Mouse (Mus musculus) lung, postnatal 4 days (tissue): Measurements from ENCODE around the gene Igf2bp3.

Source experiments
- DNase-seq, 2 experiments: peaks; one replicate each; pipeline ENCODE4 v3.0.0; 2021

Gene Igf2bp3

DNA sequence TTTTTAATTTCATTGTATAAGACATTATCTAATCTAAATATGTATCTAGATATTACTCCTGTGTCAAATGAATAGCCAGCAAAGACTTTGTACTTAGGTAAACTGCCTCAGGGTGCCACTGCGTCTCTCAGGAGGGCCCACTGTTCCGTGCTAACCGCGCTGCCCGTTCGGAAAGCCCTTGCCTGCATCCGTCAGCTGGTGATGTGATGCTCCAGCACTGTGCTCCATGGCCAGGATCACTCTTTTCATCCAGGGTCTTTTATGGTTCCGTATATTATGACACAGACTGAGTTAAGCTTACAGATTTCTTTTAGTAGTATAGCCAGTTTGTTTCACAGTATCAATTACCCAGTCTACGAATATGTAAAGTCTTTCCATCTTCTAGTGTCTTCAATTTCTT lies 82.9 kb downstream of the Igf2bp3 start:
- no peak for DNase-seq

DNA sequence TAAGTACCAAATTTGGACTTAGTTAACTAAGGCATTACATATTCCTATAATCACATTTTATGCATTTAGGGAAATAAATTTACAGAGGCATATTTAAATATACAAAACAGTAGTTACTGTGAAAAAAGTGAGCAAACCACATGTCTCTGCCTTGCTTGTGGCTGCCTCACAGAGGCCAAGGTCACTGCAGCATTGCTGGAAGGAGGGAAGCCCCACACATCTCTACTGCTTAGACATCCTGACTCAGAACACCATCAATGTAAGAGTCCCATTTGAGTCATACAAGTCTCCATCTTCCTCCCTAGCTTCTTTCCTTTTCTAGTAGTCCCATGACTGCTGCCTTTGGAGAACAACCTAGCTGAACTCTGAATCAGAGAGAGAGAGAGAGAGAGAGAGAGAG lies 84.4 kb downstream of the Igf2bp3 start:
- no peak for DNase-seq

DNA sequence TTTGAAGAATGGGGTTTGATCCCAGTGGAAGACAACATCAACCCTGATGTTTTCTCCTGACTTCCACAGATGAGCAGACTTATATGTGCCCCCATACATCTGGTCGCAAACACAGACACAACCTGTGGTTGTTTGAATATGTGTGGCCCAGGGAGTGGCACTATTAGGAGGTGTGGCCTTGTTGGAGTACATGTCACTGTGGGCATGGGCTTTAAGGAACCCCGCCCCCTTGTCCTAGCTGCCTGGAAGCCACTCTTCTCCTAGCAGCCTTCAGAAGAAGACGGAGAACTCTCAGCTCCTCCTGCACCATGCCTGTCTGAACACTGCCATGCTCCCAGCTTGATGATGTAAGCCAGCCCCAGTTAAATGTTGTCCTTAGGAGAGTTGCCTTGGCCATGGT lies 94.4 kb downstream of the Igf2bp3 start:
- no peak for DNase-seq

DNA sequence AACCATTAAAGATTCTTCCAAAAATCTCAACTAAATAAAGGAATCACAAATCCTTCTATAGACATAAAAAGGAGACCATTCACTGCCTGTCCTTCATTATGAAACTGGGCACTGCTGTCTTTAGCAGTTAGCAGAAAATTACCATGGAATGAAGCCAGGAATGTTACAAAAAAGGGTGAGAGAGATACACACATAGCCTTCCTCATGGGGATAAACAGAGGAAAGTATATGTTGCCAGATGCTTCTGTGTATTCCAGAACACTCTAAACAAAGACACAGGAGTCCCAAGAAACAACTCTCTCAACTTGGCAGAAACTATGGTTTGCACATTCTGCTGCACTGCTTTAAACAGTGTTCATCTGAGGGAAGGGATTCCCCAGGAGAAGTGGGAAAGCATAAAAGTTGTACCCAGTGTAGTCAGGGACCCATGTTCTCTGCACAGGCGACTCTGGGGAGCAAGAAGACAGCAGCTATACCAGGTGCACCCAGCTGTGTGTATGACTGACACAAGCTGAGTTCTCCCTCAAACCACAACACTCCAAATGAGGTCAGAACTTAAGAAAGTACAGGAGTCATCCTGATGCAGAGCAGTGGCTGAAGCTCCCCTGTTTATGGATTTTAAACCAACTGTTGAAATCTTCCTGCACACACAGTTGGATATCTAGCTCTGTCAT lies 95.2 kb downstream of the Igf2bp3 start:
- no peak for DNase-seq

DNA sequence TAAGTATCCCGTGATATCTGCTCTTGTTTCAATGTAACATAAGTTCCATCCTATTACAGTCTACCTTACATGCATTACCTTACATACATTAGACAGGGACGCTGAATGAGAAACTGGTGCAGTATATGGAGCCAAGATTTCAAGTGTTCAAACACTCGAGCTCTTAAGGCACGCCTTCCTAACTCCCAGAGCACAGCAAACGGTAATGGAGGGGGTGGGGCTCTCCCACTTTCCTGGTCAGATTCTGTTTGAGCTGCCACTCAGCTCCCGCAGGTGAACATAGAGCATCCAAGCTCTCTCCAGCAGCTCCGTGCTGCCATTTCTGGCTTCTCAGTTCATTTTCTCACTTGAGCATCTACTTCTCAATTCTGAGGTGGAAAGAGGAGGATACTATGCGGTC lies 96.3 kb downstream of the Igf2bp3 start:
- peak; percentile 37 to 42 for DNase-seq

DNA sequence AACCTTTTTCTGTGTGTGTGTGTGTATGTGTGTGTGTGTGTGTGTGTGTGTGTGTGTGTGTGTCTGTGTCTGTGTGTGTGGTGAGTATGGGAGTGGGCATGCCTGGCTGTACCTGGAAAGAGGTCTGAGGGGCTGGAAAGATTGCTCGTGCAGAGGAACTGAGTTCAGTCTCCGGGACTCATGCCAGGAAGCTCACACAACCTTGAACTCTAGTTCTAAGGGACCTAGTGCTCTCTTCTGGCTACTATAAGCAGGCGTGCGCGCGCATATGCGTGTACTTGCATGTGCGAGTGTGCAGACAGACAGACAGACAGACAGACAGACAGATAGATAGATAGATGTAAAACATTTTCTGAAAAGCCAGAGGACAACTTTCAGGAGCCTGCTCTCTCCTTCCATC lies 98.5 kb downstream of the Igf2bp3 start:
- DNase-seq = no peak

DNA sequence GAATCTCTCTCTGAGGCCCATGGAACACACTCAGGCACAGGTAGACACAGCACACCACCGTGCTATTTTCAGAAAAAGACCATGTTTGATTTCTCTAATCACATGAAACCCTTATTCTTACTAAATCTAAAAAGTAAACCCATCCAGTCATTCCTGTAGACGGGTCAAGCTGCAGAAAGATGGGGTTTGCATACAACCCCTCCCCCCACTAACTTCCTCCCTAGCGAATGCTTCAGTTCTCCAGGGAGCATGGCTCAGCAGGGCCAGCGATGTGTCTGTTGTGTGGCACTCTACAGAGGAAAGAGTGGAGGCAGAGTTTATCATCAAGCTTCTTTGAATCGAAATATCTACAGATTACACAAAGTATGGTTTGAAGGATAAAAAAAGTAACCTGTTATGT lies 99.2 kb downstream of the Igf2bp3 start:
- DNase-seq = no peak

DNA sequence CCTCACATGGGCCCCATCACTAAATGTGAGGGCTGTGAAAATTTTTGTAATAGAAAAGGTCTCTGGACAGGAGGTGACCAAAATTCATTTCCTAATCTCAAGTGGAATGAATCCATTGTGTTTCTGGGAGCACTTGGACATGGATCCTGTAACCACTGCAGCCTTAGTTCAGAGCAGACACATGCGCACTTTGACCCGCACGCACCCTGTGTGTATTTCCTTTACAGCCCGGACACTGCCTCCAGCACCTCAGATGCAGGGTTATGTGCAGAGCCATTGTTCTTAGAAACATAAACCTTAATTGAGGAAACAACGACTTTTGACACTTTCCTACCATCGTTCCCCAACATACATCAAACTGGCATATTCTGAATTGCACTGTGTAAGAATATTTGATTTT lies 100.3 kb downstream of the Igf2bp3 start:
- DNase-seq = no peak

DNA sequence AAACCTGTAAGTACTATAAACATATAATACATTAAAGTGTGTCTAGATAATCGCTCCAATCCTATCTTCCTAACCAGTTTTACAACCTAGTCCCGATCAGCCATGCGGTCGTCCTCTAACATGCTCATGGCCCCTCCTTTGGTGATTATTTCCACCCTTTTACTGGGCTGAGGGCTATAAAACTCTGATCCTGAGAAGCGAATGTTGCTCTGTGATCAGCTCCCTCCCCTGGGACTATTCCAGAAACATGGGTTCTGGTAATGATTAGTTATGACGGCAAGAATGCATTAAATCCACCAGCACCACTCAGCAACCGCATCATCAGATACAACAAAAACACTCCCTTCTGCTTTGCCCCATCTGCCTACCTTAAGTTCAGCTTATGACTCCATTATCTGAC lies 100.9 kb downstream of the Igf2bp3 start:
- no peak for DNase-seq

DNA sequence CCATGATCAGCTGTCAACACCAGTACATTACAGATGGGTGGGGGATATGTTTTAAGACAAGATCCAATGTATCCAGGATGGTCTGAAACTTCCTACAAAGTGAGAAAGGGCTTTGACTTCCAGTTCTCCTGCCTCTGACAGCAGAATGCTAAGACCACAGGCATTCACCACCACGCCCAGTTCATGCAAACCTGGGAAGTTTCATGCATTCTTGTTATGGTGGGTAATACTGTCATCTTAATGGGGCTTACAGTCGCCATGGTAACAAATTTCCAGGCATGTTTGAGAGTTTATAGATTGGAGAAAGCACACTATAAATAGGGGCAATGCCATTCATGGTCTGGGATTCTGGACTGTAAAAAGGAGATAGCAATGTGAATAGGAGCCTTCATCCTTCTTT lies 105.6 kb downstream of the Igf2bp3 start:
- no peak for DNase-seq

DNA sequence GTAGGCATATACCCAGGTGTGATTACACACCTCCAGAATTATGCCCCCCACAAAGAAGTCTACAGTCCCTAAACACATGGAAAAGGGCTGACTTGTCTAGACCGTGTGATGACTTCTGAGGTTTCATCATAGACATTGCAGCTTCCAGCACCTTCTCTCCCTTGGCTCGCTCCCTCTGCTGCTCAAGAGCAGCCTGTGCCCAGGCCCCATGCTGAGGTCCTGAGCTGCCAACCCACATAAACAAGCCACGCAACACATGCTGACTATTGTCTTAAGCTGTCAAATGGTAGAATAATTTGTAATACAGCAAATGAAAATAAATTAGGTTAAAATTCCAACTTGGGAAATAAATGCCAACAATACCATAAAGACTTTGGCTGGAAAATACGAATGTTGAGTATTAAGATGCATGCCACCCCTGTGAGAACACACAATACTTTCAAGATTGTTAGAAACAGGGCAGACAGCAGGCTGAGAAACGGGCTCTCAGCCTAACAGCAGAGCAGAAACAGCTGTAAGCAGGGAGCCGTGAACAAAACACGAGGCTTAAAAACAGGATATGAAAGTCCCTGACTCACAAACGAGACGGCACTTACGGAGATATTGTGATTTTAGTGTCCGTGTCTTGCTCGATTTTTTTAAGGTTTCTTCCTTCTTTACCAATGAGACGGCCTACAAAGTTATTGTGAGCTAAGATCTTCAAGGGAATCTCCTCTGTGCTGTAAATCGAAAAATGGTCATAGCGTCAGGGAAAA lies 107.8 kb downstream of the Igf2bp3 start:
- DNase-seq = no peak

DNA sequence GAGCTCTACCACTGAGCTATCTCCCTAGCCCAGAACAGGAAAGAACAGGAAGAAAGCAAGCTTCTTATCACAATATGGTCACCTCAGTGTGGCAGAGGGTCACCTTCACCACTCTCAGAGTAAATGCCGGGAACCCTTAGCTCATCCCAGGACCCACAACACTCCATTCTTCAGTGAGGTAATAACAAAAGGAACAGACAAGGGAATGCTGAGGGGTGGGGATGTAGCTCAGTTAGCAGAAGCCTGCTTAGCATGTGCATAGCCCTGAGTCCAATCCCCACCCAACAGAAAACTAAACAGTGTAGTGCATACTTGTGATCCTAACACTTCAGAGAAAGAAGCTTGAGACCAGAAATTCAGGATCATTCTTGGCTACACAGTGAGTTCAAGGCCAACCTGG lies 115.7 kb downstream of the Igf2bp3 start:
- DNase-seq = no peak

DNA sequence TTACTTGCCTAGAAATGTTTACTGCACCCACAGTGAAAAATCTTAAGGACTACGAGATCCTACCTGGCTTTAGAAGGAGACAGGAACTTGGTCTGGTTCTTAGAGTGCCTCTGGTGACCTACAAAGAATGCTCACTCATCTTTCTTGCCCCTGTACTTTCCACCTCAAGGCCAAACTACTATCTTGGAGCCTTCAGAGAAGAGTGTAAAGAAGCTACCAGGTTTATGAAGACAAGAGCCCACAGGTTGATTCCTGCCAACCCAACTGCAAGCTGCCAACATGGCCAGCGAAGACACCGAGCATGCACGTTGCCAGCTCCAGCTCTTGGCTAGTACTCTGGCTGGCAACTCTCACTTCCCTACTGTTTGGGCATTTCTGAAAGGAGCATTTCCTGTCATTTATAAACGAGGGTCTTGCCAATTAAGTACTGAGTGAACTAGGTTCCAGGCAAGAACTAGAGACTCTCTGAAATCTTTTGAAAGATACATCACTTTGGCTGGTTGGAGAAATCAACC lies 117.1 kb downstream of the Igf2bp3 start:
- peak; percentile 13 to 30 for DNase-seq

DNA sequence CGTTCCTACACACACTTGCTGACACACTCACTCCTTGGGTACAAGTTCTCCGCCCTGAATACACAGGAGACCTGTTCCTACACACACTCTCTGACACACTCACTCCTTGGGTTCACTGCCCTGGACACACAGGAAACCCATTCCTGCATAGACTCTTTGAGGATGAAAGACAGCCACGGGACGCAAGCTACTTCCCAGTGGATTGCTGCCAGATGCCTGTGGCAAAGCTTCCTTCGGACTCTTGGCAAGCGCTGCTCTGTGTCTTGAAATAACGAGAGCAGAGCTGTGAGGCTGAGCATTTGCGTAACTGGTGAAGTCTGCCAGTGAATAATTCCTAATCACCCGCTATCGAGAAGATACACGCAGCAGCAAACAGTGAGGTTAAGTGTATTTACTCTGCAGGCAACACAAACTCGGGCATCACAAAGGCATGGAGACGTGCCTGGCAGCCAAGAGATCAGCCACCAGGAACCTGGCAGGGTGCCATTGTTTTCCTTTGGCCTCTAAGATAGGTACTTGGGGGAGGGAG lies 117.8 kb downstream of the Igf2bp3 start:
- DNase-seq = peak; percentile 86 to 93

DNA sequence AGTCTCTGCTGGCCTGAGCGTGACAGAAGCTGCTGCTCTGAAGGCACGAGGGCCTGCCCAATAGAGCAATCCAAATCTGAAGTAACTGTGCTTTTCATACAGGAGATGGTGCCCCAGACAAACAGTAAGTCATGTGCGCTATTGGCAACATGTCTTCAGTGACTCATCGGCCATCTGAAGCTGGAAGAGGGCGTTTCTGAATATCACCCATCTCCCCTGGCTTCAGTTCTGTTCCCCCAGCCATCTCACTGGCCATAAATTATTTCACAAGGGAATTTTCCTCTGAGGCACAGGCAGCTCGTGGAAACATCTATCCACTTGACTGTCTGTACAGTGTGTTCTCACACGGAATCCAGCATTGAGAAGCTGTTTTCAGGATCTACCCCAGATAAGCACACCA lies 118.3 kb downstream of the Igf2bp3 start:
- peak; percentile 42 to 75 for DNase-seq

DNA sequence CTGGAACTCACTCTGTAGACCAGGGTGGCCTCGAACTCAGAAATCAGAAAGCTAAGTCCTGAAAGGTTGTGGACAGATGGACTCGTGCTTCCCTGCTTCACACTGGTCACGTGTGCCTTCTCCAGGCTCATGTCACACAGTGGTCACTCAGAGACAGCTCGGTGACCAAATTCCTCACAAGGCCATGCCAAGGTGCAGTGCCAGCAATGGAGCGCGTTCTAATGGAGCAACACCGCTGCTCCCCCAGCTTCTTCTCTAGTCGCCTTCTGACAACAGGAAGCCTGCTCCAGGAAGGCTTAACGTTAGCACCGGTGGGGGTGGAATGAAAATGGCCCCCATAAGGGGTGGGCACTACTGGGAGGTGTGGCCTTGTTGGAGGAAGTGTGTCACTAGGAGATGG lies 119.8 kb downstream of the Igf2bp3 start:
- DNase-seq = peak in 1 of 2 experiments; percentile 26

DNA sequence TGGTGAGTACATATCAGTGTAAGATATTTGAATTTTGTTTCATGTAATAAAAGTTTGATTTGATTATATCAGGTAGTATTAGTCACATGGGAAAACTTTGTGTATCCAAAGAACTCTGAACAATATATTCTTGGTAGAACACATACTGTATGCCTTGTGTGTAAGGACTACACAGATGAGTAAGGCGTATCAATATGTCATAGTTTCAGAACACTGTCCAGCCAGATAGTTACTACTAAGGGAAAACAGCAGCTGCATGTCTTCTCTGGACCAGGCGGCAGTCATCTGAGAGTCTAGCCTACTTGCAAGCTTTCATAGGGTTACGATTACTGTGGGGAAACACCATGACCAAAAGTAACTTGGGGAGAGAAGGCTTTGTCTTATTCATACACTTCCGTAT lies 131.7 kb downstream of the Igf2bp3 start:
- DNase-seq = no peak

DNA sequence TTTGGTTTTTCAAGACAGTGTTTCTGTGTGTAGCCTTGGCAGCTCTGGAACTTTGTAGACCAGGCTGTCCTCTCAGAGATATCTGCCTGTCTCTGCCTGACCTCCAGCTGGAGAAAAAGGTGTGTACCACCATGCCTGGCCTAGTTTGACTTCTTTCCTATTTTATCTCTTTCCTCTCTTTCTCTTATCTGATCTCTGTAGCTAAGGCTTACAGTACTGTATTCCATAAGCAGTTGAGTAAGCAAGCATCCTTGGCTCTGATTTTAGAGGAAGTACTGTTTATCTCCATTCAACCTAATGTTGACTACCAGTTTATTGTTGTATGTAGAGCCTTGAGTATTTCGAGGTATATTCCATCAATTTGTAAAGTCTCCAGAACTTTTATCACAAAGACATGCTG lies 135.4 kb downstream of the Igf2bp3 start:
- DNase-seq = no peak

DNA sequence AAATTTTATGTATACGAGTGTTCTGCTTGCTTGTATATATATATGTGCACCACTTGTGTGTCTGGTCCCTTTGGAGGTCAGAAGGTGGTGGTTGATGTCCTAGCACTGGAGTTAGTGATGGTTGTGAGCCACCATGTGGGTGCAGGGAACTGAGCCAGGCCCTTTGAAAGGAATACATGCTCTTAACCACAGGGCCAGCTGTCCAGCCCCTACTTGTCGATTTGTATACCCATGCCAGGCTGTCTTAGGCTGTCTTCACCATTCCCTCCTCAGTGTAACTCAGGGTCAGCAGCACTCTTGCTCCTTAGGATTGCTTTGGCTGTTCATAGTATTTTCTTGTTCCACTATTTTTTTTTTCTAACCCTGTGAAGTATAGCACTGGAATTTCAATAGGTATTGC lies 136.9 kb downstream of the Igf2bp3 start:
- DNase-seq = no peak

DNA sequence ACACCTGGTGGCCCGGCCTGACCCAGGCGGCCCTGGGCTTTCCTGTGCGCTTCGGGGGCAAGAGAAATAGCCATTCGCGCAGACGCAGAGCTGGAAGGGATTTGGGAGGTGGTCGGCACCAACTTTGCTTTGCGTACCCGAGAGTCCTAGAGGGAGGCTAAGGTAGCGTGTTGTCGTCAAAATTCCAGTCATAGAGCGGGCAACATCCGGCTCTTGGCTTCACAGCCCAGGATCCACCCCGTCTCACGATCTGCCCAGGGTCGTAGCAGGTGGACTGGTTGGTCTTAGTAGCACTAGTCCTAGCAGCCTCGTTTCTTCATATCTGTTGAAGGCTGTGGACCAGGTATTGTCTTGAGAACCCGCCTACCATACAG lies 140.7 kb downstream of the Igf2bp3 start:
- no peak for DNase-seq

DNA sequence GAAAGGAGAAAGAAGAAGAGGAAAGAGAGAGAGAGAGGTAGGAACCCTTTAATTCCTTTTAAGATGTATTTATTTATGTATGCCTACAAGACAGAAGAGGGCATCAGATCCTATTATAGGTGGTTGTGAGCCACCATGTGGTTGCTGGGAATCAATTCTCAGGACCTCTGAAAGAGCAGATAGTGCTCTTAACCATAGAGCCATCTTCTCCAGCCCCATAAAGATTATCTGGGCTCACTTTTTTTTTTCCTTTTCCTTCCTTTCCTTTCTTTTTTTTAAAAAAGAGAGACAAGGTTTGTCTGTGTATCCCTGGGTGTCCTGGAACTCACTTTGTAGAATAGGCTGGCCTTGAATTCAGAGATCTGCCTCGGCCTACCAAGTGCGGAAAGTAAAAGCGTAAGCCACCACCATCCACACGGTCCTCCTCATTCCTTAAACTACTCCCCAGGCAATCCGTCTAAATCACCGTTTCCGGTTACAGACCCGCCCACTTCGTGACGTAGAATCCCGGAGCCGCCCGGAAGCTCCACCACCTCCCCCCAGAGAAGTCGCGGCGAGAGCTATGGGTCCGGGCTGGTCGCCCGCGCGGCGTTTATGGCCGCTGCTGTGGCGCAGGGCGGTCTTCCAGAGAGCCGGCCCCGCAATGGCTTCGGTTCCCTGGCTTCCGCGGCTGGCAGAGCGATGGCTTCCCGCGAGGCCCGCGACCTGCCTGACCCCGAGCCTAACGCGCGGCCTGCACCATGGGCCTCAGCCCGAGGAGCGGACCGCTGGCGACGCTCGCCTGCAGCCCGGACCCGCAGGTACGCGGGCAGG lies 141.2 kb downstream of the Igf2bp3 start, which contains the start of gene Malsu1:
TSS of gene Malsu1 (plus strand) at position 492 of the 813 bp plus-strand sequence.
- DNase-seq = peak; percentile 95 to 96

DNA sequence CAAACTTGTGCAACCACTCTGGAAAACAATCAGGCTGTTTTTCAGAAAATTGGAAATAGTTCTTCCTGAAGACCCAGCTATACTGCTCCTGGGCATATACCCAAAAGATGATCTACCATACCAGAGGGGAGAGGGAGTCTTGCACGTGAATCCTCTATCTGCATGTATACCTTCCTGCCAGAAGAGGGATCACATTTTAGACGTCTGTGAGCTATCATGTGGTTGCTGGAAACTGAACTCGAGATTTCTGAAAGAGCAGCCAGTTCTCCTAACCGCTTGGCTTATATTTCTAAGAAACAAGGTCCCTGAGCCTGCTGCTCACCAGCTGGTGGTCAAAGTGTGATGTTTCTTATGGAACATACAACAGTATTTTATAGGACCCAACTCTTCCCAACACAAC lies 146.4 kb downstream of the Igf2bp3 start:
- DNase-seq = no peak
